Mouse (Mus musculus) stomach, postnatal 0 days (tissue): ENCODE measurements around the gene Asb7.

ENCODE experiments used
- CTCF ChIP-seq: IDR thresholded peaks from 2 replicates; pipeline ENCODE4 v1.5.1; 2016; ENCODE audit warnings: antibody characterized with exemption, low read depth, mild to moderate bottlenecking, moderate library complexity
- EP300 ChIP-seq: optimal IDR thresholded peaks from 2 replicates; pipeline ENCODE3; 2016; ENCODE audit warnings: antibody characterized with exemption

DNA sequence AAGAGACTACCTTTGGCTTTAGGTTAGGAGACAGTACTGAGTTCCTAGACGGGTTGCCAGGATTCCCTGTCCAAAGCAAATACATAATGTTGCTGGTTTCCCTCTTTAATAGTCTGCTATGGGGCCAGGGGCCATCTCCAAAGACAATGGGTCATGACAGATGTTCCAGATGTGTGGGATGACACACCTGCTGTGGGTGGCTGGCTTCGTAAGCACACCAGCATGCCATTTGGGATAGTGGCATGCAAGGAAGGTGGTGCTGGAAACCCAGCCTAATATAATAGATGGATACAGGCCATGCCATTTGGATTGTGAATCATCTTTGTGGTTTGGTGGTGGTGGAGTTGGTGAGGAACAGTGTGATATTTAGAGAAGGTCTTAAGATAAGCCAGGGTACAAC lies 39.8 kb upstream of the Asb7 start:
- TF ChIP-seq CTCF = no peak
- no peak for TF ChIP-seq EP300
